Mouse (Mus musculus): Measurements from ENCODE around the gene Vstm2l.

DNA sequence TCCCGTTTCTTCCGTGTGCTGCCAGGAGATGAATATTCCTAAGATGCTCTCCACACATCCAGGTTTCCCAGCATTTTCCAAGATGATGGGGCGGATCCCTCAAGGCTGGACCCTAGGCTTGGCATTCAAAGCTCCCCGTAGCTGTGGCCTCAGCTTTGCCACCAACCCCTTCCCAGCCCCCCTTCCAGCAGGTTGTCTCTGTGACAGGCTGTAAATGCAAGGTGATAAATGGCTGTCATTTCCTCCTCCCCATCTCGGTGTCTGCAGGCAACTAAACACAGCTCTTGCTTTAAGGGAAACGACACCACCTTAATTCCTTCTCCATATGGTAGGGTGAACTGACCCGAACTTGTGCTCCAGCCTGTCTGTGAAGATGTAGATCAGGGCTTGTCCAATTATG, 61.1 kb downstream of the Vstm2l start:
- TF ChIP-seq CTCF (IDR thresholded peaks at IDR 0.05; ENCODE audit: control insufficient read depth, insufficient read depth, insufficient replicate concordance, low read depth, low read length) (no peak), POLR2A (IDR thresholded peaks at IDR 0.05; ENCODE audit: control insufficient read depth, low read depth, low read length) (no peak)
